Mouse (Mus musculus) CD4-positive, CD25-positive, alpha-beta regulatory T cell, adult 2 months (primary cell): ENCODE data around the gene Sub1.

ENCODE experiments used
- DNase-seq: peaks from one replicate; pipeline ENCODE4 v3.0.0-alpha.2; 2012; ENCODE audit warnings: low read depth, low spot score

Gene Sub1

DNA sequence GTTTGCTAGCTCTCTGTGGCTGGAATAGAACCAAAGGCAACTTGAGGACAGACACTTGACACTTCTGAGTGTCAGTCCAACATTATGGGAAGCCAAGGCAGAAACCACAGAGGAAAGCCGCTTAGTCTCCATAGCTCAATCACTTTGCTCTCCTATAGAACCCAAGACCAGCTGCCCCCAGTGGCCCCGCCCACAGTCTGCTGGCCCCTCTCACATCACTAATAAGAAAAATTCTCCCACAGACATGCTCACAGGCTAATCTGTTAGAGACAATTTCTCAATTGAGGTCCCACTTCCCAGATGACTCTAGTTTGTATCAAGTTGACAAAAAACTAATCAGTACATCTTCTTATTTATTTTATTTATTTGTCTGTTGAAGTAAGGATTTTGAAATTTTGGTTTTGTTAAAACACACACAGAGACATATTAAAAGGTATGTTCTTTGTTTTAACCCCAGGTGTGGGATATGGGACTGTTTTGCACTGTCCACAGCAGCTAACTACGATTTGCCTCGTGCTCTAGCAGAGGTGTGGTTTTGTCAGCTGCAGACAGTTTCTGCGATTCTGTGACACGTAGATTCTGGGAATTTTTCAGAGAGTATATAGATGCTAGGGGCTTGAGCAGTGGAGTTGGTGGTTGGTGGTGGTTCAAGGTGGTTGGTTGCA is 16.9 kb upstream of the Sub1 start:
- no peak for DNase-seq

GRCm38 (mm10) chr15:12010602-12011044 is 13.8 kb upstream of the Sub1 start:
- peak; percentile 83 for DNase-seq

GRCm38 (mm10) chr15:12009712-12010601 is 13.2 kb upstream of the Sub1 start:
- peak; percentile 83 for DNase-seq

- DNase-seq, result no peak
Measured at GRCm38 (mm10) chr15:12008894-12009293, 12.1 kb upstream of the Sub1 start.

DNA sequence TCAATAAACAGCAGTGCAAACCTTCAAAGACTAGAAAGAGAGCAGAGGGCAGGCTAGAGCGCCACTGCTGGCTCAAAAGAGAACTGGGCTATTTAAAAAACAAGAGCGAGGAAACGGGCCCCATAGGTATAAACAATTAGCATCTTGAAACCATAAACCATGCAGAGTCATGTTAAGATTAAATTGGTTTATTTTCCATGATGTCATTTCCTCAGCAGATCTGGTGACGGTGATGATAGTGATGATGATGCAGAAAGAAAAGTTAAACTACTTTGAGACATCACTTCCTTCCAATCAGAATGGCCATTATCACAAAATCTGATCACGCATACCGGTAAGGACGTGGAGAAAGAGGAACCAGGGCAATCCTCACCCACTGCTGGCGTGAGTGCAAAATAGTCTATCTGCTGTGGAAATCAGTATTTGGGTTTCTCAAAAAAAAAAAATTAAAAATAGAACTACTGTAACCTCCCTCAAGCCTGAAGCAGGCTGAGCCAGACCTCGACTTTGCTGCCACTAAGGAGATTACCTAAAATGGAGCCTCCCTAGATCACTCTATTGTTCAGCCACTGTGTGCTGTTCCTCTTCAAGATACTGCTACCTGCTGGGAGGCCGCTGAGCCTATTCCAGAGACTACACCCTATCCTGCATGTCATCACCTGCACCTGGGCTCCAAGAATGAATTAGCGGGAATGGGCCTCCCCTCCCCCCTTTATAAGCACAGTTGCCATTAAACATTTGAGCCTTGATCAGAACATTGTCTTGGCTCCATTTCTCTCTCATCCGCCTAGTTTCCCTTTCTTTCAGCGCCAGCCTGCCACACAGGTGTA is 11.4 kb upstream of the Sub1 start:
- peak; percentile 68 for DNase-seq

DNA sequence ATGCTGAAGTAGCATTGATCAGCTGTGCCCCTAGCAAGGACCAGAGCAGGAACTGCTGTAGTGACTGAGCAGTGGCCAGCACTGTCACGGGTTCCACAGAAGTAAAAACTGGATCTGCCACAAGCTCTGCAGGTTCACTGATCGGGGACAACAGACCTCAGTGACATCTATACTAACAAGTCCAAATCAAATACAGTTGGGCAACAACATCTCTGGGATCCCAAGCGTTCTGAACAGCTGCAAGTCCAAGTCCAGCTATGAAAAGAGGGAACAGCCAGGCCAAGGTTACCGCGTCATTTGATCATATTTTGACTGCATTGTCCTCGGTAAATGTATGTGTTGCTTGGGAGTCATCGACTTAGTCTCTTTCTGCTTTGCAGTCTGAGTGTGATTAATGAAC is 10.6 kb upstream of the Sub1 start:
- DNase-seq, result no peak

GRCm38 (mm10) chr15:12006169-12006568 is 9.4 kb upstream of the Sub1 start:
- DNase-seq, result no peak

DNA sequence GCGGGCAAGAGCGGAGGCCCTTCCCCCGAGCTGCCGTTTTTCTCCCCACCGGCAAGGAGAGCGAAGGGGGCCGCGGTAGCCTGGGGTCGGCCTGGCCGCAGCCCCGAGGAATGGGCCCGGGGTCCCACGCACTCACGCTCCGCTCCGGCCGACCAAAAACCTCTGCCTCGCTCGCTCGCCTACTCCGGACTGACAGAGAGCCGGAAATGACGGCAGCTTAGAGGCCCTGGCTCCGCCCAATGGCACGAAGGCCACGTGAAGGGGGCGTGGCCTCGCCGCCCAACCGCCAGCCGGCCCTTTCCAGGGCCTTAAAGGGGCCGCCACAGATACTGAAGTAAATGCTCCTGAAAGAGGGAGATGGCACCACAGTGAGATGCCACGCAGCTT is 975 bp downstream of the Sub1 start:
- DNase-seq, result peak; percentile 96

GRCm38 (mm10) chr15:11994921-11995814 is 1.6 kb downstream of the Sub1 start:
- DNase-seq, result peak; percentile 74

DNA sequence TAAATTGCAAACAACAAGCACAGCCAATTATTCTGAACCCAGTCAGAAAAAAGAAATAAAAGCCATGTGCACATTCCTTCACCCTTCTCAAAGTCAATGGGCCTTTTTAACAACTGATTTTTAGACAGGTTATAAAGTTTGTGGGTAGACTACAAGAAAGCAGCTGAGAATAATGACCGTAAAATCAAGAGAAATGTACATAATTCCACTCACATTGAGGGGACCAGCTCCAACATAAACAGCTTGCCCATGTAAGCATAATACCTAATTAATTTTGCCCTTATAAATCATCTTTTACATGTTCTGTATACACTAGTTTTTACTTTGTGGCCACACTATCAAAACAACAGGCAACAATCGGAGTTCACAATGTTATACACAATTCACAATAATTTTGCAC is 2.8 kb downstream of the Sub1 start:
- DNase-seq, result no peak

- peak; percentile 67 for DNase-seq
Measured at GRCm38 (mm10) chr15:11991552-11992113, 5.2 kb downstream of the Sub1 start.

GRCm38 (mm10) chr15:11988580-11988979 is 8.2 kb downstream of the Sub1 start:
- no peak for DNase-seq

- DNase-seq, result no peak
Measured at GRCm38 (mm10) chr15:11987892-11988291, 8.9 kb downstream of the Sub1 start.

- no peak for DNase-seq
Measured at GRCm38 (mm10) chr15:11981985-11982384, 14.8 kb downstream of the Sub1 start.

GRCm38 (mm10) chr15:11981501-11981900 is 15.3 kb downstream of the Sub1 start:
- no peak for DNase-seq

GRCm38 (mm10) chr15:11978175-11978574 is 18.6 kb downstream of the Sub1 start:
- DNase-seq, result no peak

DNA sequence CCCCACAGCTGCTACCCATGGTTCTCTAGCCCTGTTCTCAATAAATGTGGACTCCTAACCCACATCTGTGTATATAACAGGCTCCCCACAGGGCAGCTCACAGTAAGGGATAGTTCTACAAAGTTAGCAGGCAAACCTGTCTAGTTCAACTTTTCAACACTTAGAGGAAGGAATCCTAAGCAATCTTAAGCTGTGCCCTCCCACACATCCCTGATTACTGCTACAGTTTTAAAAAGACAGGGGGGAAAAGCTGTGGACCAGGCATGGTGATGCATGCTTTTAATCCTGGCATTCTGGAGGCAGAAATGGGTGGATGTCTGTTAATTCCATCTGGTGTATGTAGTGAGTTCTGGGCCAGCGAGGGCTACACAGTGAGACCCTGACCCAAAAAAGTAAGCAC is 19.7 kb downstream of the Sub1 start:
- no peak for DNase-seq

GRCm38 (mm10) chr15:11975836-11976235 is 20.9 kb downstream of the Sub1 start:
- DNase-seq, result no peak

DNA sequence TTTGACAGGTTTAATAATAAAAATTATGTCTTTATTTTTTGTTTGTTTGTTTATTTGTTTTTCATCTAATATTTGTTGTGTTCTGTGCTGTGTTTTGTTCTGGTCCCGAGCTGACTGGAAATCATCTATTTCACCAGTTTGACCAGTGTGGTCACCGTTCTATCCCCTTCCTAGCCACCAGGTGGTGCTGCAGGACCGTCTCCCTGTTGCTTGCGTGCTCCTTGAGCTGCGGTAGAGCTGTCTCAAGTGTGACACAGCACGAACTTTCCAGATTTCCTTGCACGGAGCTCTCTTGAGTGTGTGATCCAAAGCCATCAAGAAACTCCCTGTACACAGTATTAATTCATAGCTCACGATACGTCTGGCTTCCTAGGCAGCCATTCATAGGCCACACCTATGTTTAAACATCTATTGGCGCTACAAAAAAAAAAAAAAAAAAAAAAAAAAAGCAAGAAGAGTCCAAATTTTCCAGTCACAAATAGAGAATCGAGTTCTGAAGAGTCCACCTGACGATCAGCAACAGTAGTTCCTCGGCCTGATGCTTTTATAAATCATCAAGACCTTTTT is 24.8 kb downstream of the Sub1 start:
- DNase-seq, result peak; percentile 90

- no peak for DNase-seq
Measured at GRCm38 (mm10) chr15:11970621-11971020, 26.2 kb downstream of the Sub1 start.
